Mouse (Mus musculus) MEL (cell line): ENCODE data around the gene Dyrk1b.

Experiments used
- CHD1 ChIP-seq: IDR thresholded peaks from 2 replicates; pipeline ENCODE4 v1.6.1; 2012; ENCODE audit warnings: low read depth, mild to moderate bottlenecking, inconsistent platforms, low read length, improper control_type of control experiment
- CHD2 ChIP-seq: IDR thresholded peaks from 2 replicates; pipeline ENCODE4 v1.6.1; 2011; ENCODE audit warnings: low read length, improper control_type of control experiment
- CTCF ChIP-seq, 3 experiments: IDR thresholded peaks in 2 of 3; conservative IDR thresholded peaks in 1 of 3; 2 replicates each; pipeline ENCODE4 v1.5.1; 2011 to 2012; ENCODE audit warnings: low read length in 3 of 3, low read depth in 2 of 3, mild to moderate bottlenecking in 2 of 3, improper control_type of control experiment in 1 of 3, inconsistent platforms in 1 of 3, mixed read lengths in 1 of 3, moderate library complexity in 1 of 3; ENCODE audit not compliant: control insufficient read depth in 1 of 3, insufficient read depth in 1 of 3, poor library complexity in 1 of 3, severe bottlenecking in 1 of 3
- EP300 ChIP-seq, 2 experiments: IDR thresholded peaks; 2 replicates each; pipeline ENCODE4 v1.6.1; 2011; ENCODE audit warnings: improper control_type of control experiment in 2 of 2, low read length in 2 of 2, low read depth in 1 of 2, mild to moderate bottlenecking in 1 of 2
- HCFC1 ChIP-seq: IDR thresholded peaks from 2 replicates; pipeline ENCODE4 v1.6.1; 2012; ENCODE audit warnings: low read depth, mild to moderate bottlenecking, inconsistent platforms, low read length, improper control_type of control experiment, moderate library complexity
- MAFK ChIP-seq: IDR thresholded peaks from 2 replicates; pipeline ENCODE4 v1.6.1; 2011; ENCODE audit warnings: low read depth, mild to moderate bottlenecking, low read length, improper control_type of control experiment, borderline replicate concordance
- MAX ChIP-seq: IDR thresholded peaks from 2 replicates; pipeline ENCODE4 v1.6.1; 2011; ENCODE audit warnings: low read length, improper control_type of control experiment
- MXI1 ChIP-seq: IDR thresholded peaks from 2 replicates; pipeline ENCODE4 v1.6.1; 2011; ENCODE audit warnings: mild to moderate bottlenecking, low read depth, low read length, improper control_type of control experiment
- MYC ChIP-seq: IDR thresholded peaks from 2 replicates; pipeline ENCODE4 v1.6.1; 2011; ENCODE audit warnings: low read depth, mild to moderate bottlenecking, low read length, improper control_type of control experiment, moderate library complexity
- NELFE ChIP-seq: IDR thresholded peaks from 2 replicates; pipeline ENCODE4 v1.6.1; 2011; ENCODE audit warnings: low read depth, low read length, improper control_type of control experiment
- POLR2A ChIP-seq, 2 experiments: IDR thresholded peaks; 2 replicates each; pipeline ENCODE4 v1.6.1; 2011 to 2012; ENCODE audit warnings: low read length in 2 of 2, mild to moderate bottlenecking in 2 of 2, control low read depth in 1 of 2, improper control_type of control experiment in 1 of 2, low read depth in 1 of 2, moderate library complexity in 1 of 2; ENCODE audit not compliant: control insufficient read depth in 1 of 2, insufficient read depth in 1 of 2, poor library complexity in 1 of 2
- POLR2AphosphoS2 ChIP-seq: IDR thresholded peaks from 2 replicates; pipeline ENCODE4 v1.6.1; 2011; ENCODE audit warnings: low read length, improper control_type of control experiment
- TCF12 ChIP-seq: IDR thresholded peaks from 2 replicates; pipeline ENCODE4 v1.6.1; 2014; ENCODE audit warnings: low read depth, mild to moderate bottlenecking, inconsistent platforms, low read length, improper control_type of control experiment, moderate library complexity
- ZC3H11A ChIP-seq: IDR thresholded peaks from 2 replicates; pipeline ENCODE4 v1.6.1; 2012; ENCODE audit warnings: low read depth, mild to moderate bottlenecking, inconsistent platforms, low read length, improper control_type of control experiment

DNA sequence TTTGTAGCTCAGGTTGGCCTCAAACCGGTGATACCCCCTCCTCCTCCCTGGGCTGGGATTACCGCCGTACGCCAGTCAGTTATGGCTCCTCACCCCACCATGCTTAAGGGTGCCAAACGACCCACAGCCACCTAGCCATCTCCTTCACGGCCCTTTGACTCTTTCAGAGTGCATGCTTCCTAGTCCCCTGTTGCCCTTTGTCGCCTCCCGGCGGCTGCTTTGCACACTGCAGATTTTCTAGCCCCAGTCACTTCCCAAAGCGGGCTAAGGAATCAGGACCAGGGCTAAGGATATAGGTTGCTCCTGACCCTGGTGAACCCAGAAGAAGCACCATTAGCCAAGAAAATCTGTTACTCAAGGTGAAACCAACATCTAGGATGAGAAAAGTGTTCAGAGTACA is 34.9 kb downstream of the Dyrk1b start:
- TF ChIP-seq TCF12 (no peak), MXI1 (no peak), POLR2AphosphoS2 (no peak), ZC3H11A (peak; percentile 46), POLR2A (IDR thresholded peaks at IDR 0.05; ENCODE audit: control insufficient read depth in 1 of 2, insufficient read depth in 1 of 2, low read depth in 1 of 2, low read length in 2 of 2, poor library complexity in 1 of 2) (no peak), HCFC1 (no peak), MAX (no peak), MYC (0 out of 2 replicates have a peak, but pooled peaks have one; percentile 20), NELFE (no peak), CTCF (IDR thresholded peaks at IDR 0.05 in 2 of 3, conservative IDR thresholded peaks at IDR 0.05 in 1 of 3; ENCODE audit: control insufficient read depth in 1 of 3, insufficient read depth in 1 of 3, low read depth in 2 of 3, low read length in 3 of 3, poor library complexity in 1 of 3, severe bottlenecking in 1 of 3) (peak; percentile 80 to 87 (median 84)), CHD1 (no peak), EP300 (IDR thresholded peaks at IDR 0.05; ENCODE audit: low read depth in 1 of 2, low read length in 2 of 2) (no peak), MAFK (no peak), CHD2 (no peak)
